Mouse (Mus musculus) lung, adult 2 months (tissue): ENCODE data around the gene Memo1. TPM values are rescaled to one million over a fixed set of nuclear protein-coding genes. Genes with fewer than 3 reads are reported as not detected.

ENCODE experiments used
- DNase-seq: peaks from one replicate; pipeline ENCODE4 v3.0.0; 2022
- H3K4me1 ChIP-seq: fragments of 200-500 bp; 2 replicates; pipeline ENCODE4 v1.6.1; 2011; ENCODE audit warnings: low read length; ENCODE audit not compliant: control insufficient read depth, insufficient read depth
- H3K4me3 ChIP-seq: fragments of 200-500 bp; replicated peaks from 2 replicates; pipeline ENCODE3; 2011; ENCODE audit warnings: low read depth, mild to moderate bottlenecking, control low read depth, low read length; ENCODE audit errors: extremely low read depth
- CTCF ChIP-seq: fragments of 200-500 bp; IDR thresholded peaks from 2 replicates; pipeline ENCODE4 v1.5.1; 2011; ENCODE audit warnings: mild to moderate bottlenecking, low read length, control low read depth; ENCODE audit not compliant: insufficient read depth
- POLR2A ChIP-seq: fragments of 200-500 bp; IDR thresholded peaks from 2 replicates; pipeline ENCODE4 v1.6.1; 2011; ENCODE audit warnings: low read depth, mild to moderate bottlenecking, control low read depth, low read length, borderline replicate concordance; ENCODE audit errors: extremely low read depth
- WGBS: fragments of 180-500 bp; shearing (Covaris S2); methylation state at CpG from one replicate; pipeline ENCODE4 v1.1.7; 2018; 5-methylcytosine and 5-hydroxymethylcytosine counted together
- polyA plus RNA-seq: library from polyadenylated mRNA; depleted of rRNA; stranded (reverse); fragments of >200 nt; gene quantifications from 2 replicates; pipeline ENCODE4 v1.2.3, GENCODE M21; 2012

Gene Memo1
- polyA plus RNA-seq, 1 experiment, result 23.3 TPM

- peak; percentile 81 for DNase-seq
- H3K4me1 ChIP-seq, result peaks cover 2% of the 10 kb centered on the region
- 1% methylated on average over 74 of the region's 80 CpGs for WGBS
- TF ChIP-seq POLR2A, result no peak
- TF ChIP-seq CTCF, result no peak
- peak overlapping the region; percentile 88 for H3K4me3 ChIP-seq
Observed at GRCm38 (mm10) chr17:74294426-74295025, 795 bp downstream of the Memo1 start.

- WGBS, result 4% methylated on average over 18 of the region's 18 CpGs
- Histone ChIP-seq H3K4me3 (peak overlapping the region; percentile 88), H3K4me1 (peaks cover 2% of the 10 kb centered on the region)
- peak; percentile 51 for DNase-seq
- no peak for TF ChIP-seq POLR2A
- no peak for TF ChIP-seq CTCF
Observed at GRCm38 (mm10) chr17:74293687-74294425, 1.5 kb downstream of the Memo1 start.

- whole genome bisulfite sequencing, result 85% methylated on average over 4 of the region's 4 CpGs
- TF ChIP-seq CTCF (no peak), POLR2A (no peak)
Observed at GRCm38 (mm10) chr17:74291640-74292361, 3.5 kb downstream of the Memo1 start.

GRCm38 (mm10) chr17:74290869-74291268 is 4.5 kb downstream of the Memo1 start:
- peaks cover 1% of the 10 kb centered on the region for H3K4me1 ChIP-seq
- no peak for DNase-seq
- TF ChIP-seq POLR2A, result no peak
- no peak for TF ChIP-seq CTCF
- H3K4me3 ChIP-seq, result no peak overlapping the region

More at GRCm38 (mm10) chr17:74291640-74292361, 3.5 kb downstream of the Memo1 start:
- no peak overlapping the region for H3K4me3 ChIP-seq
- peaks cover 2% of the 10 kb centered on the region for H3K4me1 ChIP-seq
- DNase-seq, result no peak

GRCm38 (mm10) chr17:74290198-74290597 is 5.1 kb downstream of the Memo1 start:
- WGBS, result 64% methylated on average over 3 of the region's 3 CpGs
- DNase-seq, result no peak
- TF ChIP-seq POLR2A, result no peak
- TF ChIP-seq CTCF, result no peak
- Histone ChIP-seq H3K4me1 (peaks cover under 1% of the 10 kb centered on the region), H3K4me3 (no peak overlapping the region)

- TF ChIP-seq CTCF, result no peak
- TF ChIP-seq POLR2A, result no peak
- 59% methylated on average over 2 of the region's 2 CpGs for WGBS
- DNase-seq, result no peak
- peaks cover 3% of the 10 kb centered on the region for H3K4me1 ChIP-seq
- no peak overlapping the region for H3K4me3 ChIP-seq
Observed at GRCm38 (mm10) chr17:74288626-74289025, 6.7 kb downstream of the Memo1 start.

GRCm38 (mm10) chr17:74286140-74286730 is 9.1 kb downstream of the Memo1 start:
- no peak for DNase-seq
- 74% methylated on average over 4 of the region's 4 CpGs for WGBS
- no peak overlapping the region for H3K4me3 ChIP-seq
- TF ChIP-seq POLR2A, result no peak
- no peak for TF ChIP-seq CTCF
- peaks cover 3% of the 10 kb centered on the region for H3K4me1 ChIP-seq

GRCm38 (mm10) chr17:74285730-74286129 is 9.6 kb downstream of the Memo1 start:
- TF ChIP-seq CTCF (no peak), POLR2A (no peak)
- WGBS, result 58% methylated on average over 2 of the region's 2 CpGs
- DNase-seq, result no peak
- H3K4me3 ChIP-seq, result no peak overlapping the region
- peaks cover 3% of the 10 kb centered on the region for H3K4me1 ChIP-seq

- Histone ChIP-seq H3K4me1 (peaks cover 3% of the 10 kb centered on the region), H3K4me3 (no peak overlapping the region)
- 60% methylated on average over 2 of the region's 2 CpGs for WGBS
- DNase-seq, result no peak
- TF ChIP-seq CTCF (no peak), POLR2A (no peak)
Observed at GRCm38 (mm10) chr17:74284397-74285115, 10.8 kb downstream of the Memo1 start.

GRCm38 (mm10) chr17:74282024-74282423 is 13.3 kb downstream of the Memo1 start:
- DNase-seq, result no peak
- Histone ChIP-seq H3K4me3 (no peak overlapping the region), H3K4me1 (peaks cover 3% of the 10 kb centered on the region)
- TF ChIP-seq CTCF (no peak), POLR2A (no peak)
- WGBS, result 81% methylated on average over 3 of the region's 3 CpGs
